Mouse (Mus musculus) embryonic facial prominence, embryonic 15.5 days (tissue): ENCODE results near the gene Atp6v0c. TPM values are rescaled to one million over a fixed set of nuclear protein-coding genes. Genes with fewer than 3 reads are reported as not detected.

Experiments used
- ATAC-seq: fragments of 200-750 bp; cut with Nextera tagmentation; 2 replicates; pipeline ENCODE4 v1.8.0; 2017; ENCODE audit warnings: low read depth, moderate TSS enrichment; ENCODE audit not compliant: insufficient number of reproducible peaks, low FRiP score, low TSS enrichment
- H3K27ac ChIP-seq: fragments of 300-500 bp; sonication (generic); replicated peaks from 2 replicates; pipeline ENCODE4 v1.5.1; 2015; ENCODE audit warnings: mild to moderate bottlenecking, inconsistent platforms
- H3K27me3 ChIP-seq: fragments of 300-500 bp; sonication (generic); 2 replicates; pipeline ENCODE4 v1.6.1; 2015; ENCODE audit warnings: inconsistent platforms
- H3K36me3 ChIP-seq: fragments of 300-500 bp; sonication (generic); 2 replicates; pipeline ENCODE4 v1.6.1; 2015; ENCODE audit warnings: mild to moderate bottlenecking, inconsistent platforms
- H3K4me1 ChIP-seq: fragments of 300-500 bp; sonication (generic); 2 replicates; pipeline ENCODE4 v1.6.1; 2015; ENCODE audit warnings: inconsistent platforms
- H3K4me2 ChIP-seq: fragments of 300-500 bp; sonication (generic); replicated peaks from 2 replicates; pipeline ENCODE4 v1.6.1; 2015; ENCODE audit warnings: mild to moderate bottlenecking, inconsistent platforms
- H3K4me3 ChIP-seq: fragments of 300-500 bp; sonication (generic); replicated peaks from 2 replicates; pipeline ENCODE4 v1.5.1; 2015; ENCODE audit warnings: mild to moderate bottlenecking, inconsistent platforms
- H3K9ac ChIP-seq: fragments of 300-500 bp; sonication (generic); 2 replicates; pipeline ENCODE4 v1.6.1; 2015; ENCODE audit warnings: inconsistent platforms
- H3K9me3 ChIP-seq: fragments of 300-500 bp; sonication (generic); replicated peaks from 2 replicates; pipeline ENCODE4 v1.6.1; 2016; ENCODE audit warnings: inconsistent platforms
- whole genome bisulfite sequencing: fragments of 180-500 bp; shearing (Covaris S2); methylation state at CpG from one replicate; pipeline ENCODE4 v1.1.7; 2015; 5-methylcytosine and 5-hydroxymethylcytosine counted together
- polyA plus RNA-seq: library from polyadenylated mRNA; unstranded; fragments of >200 nt; fragmentation: Nextera tagmentation; extraction: Ambion mirVana; gene quantifications from 2 replicates; pipeline ENCODE4 v1.2.1, GENCODE M21; 2015

Atp6v0c gene
- polyA plus RNA-seq, 1 experiment from 2014 or later = 539 TPM

GRCm38 (mm10) chr17:24206451-24207351 is 37.2 kb upstream of the Atp6v0c start:
- H3K4me3 ChIP-seq = peak overlapping the region; percentile 72
- peak overlapping the region; percentile 49; the same call in 1 of the 2 replicates for H3K27ac ChIP-seq
- no peaks in the 10 kb centered on the region for H3K9me3 ChIP-seq
- H3K27me3 ChIP-seq = no peaks in the 10 kb centered on the region
- peak overlapping the region; percentile 28; the same call in 1 of the 2 replicates for H3K9ac ChIP-seq
- H3K36me3 ChIP-seq = no peaks in the 10 kb centered on the region
- H3K4me2 ChIP-seq = peak overlapping the region; percentile 90
- 5% methylated on average over 62 of the region's 62 CpGs for WGBS
- no peak for ATAC-seq
- H3K4me1 ChIP-seq = peaks cover 85% of the 10 kb centered on the region

GRCm38 (mm10) chr17:24205908-24206361 is 36.4 kb upstream of the Atp6v0c start:
- no peak for ATAC-seq
- peak overlapping the region; percentile 24; the same call in 1 of the 2 replicates for H3K9ac ChIP-seq
- no peaks in the 10 kb centered on the region for H3K27me3 ChIP-seq
- H3K4me3 ChIP-seq = peak overlapping the region; percentile 72
- H3K4me2 ChIP-seq = peak overlapping the region; percentile 90
- H3K9me3 ChIP-seq = no peaks in the 10 kb centered on the region
- H3K36me3 ChIP-seq = no peaks in the 10 kb centered on the region
- H3K4me1 ChIP-seq = peaks cover 77% of the 10 kb centered on the region
- WGBS = 5% methylated on average over 15 of the region's 15 CpGs
- peak overlapping the region; percentile 71 for H3K27ac ChIP-seq

- Histone ChIP-seq H3K4me1 (peaks cover 73% of the 10 kb centered on the region), H3K4me2 (peak within 1 kb of the TSS; percentile 90), H3K36me3 (no peaks in the 10 kb centered on the region), H3K27me3 (no peaks in the 10 kb centered on the region), H3K9ac (peak within 1 kb of the TSS; percentile 76), H3K27ac (peak within 1 kb of the TSS; percentile 71), H3K9me3 (no peaks in the 10 kb centered on the region), H3K4me3 (peak within 1 kb of the TSS; percentile 72)
- WGBS = under 1% methylated on average over 46 of the region's 65 CpGs
- peak; percentile 70 for ATAC-seq
Observed at GRCm38 (mm10) chr17:24205284-24205888, 35.9 kb upstream of the Atp6v0c start, which contains the start of gene Tbc1d24. Tbc1d24 (minus strand) TSS chr17:24205562.

- Histone ChIP-seq H3K27me3 (no peaks in the 10 kb centered on the region), H3K9ac (peak overlapping the region; percentile 76), H3K27ac (peak overlapping the region; percentile 44; the same call in 1 of the 2 replicates), H3K4me2 (peak overlapping the region; percentile 90), H3K4me1 (peaks cover 73% of the 10 kb centered on the region), H3K36me3 (no peaks in the 10 kb centered on the region), H3K4me3 (peak overlapping the region; percentile 72), H3K9me3 (no peaks in the 10 kb centered on the region)
- 3% methylated on average over 7 of the region's 7 CpGs for WGBS
- ATAC-seq = no peak
Observed at GRCm38 (mm10) chr17:24204846-24205245, 35.3 kb upstream of the Atp6v0c start.

GRCm38 (mm10) chr17:24203611-24204534 is 34.4 kb upstream of the Atp6v0c start:
- peak overlapping the region; percentile 76; the same call in 1 of the 2 replicates for H3K9ac ChIP-seq
- H3K4me3 ChIP-seq = peak overlapping the region; percentile 72; the same call in 1 of the 2 replicates
- ATAC-seq = no peak
- H3K27me3 ChIP-seq = no peaks in the 10 kb centered on the region
- H3K36me3 ChIP-seq = no peaks in the 10 kb centered on the region
- WGBS = 60% methylated on average over 3 of the region's 3 CpGs
- no peak overlapping the region for H3K27ac ChIP-seq
- H3K9me3 ChIP-seq = no peaks in the 10 kb centered on the region
- H3K4me2 ChIP-seq = peak overlapping the region; percentile 90
- peaks cover 67% of the 10 kb centered on the region for H3K4me1 ChIP-seq

GRCm38 (mm10) chr17:24203068-24203467 is 33.6 kb upstream of the Atp6v0c start:
- Histone ChIP-seq H3K4me2 (no peak overlapping the region), H3K36me3 (no peaks in the 10 kb centered on the region), H3K27me3 (no peaks in the 10 kb centered on the region), H3K9ac (no peak overlapping the region), H3K9me3 (no peaks in the 10 kb centered on the region), H3K27ac (no peak overlapping the region), H3K4me3 (no peak overlapping the region), H3K4me1 (peaks cover 59% of the 10 kb centered on the region)
- no peak for ATAC-seq
- WGBS = 40% methylated on average over 4 of the region's 4 CpGs

- Histone ChIP-seq H3K27ac (no peak overlapping the region), H3K4me2 (no peak overlapping the region), H3K9ac (no peak overlapping the region), H3K4me3 (no peak overlapping the region), H3K9me3 (no peaks in the 10 kb centered on the region), H3K36me3 (no peaks in the 10 kb centered on the region), H3K4me1 (peaks cover 40% of the 10 kb centered on the region), H3K27me3 (no peaks in the 10 kb centered on the region)
- ATAC-seq = no peak
- WGBS = 79% methylated on average over 4 of the region's 4 CpGs
Observed at GRCm38 (mm10) chr17:24201092-24201491, 31.6 kb upstream of the Atp6v0c start.

GRCm38 (mm10) chr17:24199741-24200140 is 30.2 kb upstream of the Atp6v0c start:
- no peaks in the 10 kb centered on the region for H3K9me3 ChIP-seq
- H3K27me3 ChIP-seq = no peaks in the 10 kb centered on the region
- no peak overlapping the region for H3K9ac ChIP-seq
- no peak overlapping the region for H3K4me2 ChIP-seq
- WGBS = 63% methylated on average over 4 of the region's 4 CpGs
- peaks cover 32% of the 10 kb centered on the region for H3K4me1 ChIP-seq
- ATAC-seq = no peak
- no peak overlapping the region for H3K4me3 ChIP-seq
- no peaks in the 10 kb centered on the region for H3K36me3 ChIP-seq
- no peak overlapping the region for H3K27ac ChIP-seq

- peaks cover 28% of the 10 kb centered on the region for H3K4me1 ChIP-seq
- H3K27me3 ChIP-seq = no peaks in the 10 kb centered on the region
- no peak overlapping the region for H3K9ac ChIP-seq
- H3K4me2 ChIP-seq = no peak overlapping the region
- ATAC-seq = no peak
- no peaks in the 10 kb centered on the region for H3K9me3 ChIP-seq
- H3K4me3 ChIP-seq = no peak overlapping the region
- no peak overlapping the region for H3K27ac ChIP-seq
- no peaks in the 10 kb centered on the region for H3K36me3 ChIP-seq
- 75% methylated on average over 4 of the region's 4 CpGs for WGBS
Observed at GRCm38 (mm10) chr17:24199252-24199651, 29.8 kb upstream of the Atp6v0c start.

- H3K9me3 ChIP-seq = no peaks in the 10 kb centered on the region
- H3K4me2 ChIP-seq = no peak overlapping the region
- WGBS = 68% methylated on average over 15 of the region's 15 CpGs
- peaks cover 14% of the 10 kb centered on the region; the same call in 1 of the 2 replicates for H3K4me1 ChIP-seq
- H3K27ac ChIP-seq = no peak overlapping the region
- H3K36me3 ChIP-seq = no peaks in the 10 kb centered on the region
- no peaks in the 10 kb centered on the region for H3K27me3 ChIP-seq
- no peak overlapping the region for H3K9ac ChIP-seq
- no peak for ATAC-seq
- H3K4me3 ChIP-seq = no peak overlapping the region
Observed at GRCm38 (mm10) chr17:24197032-24197824, 27.7 kb upstream of the Atp6v0c start.
